Mouse (Mus musculus) liver, embryonic 14.5 days (tissue): ENCODE results near the gene Pcbp1.

Source experiments
- CTCF ChIP-seq: IDR thresholded peaks from 2 replicates; pipeline ENCODE4 v1.5.1; 2016; ENCODE audit warnings: antibody characterized with exemption, low read depth, control low read depth
- EP300 ChIP-seq: IDR thresholded peaks from 2 replicates; pipeline ENCODE4 v1.6.1; 2016; ENCODE audit warnings: antibody characterized with exemption, low read depth

DNA sequence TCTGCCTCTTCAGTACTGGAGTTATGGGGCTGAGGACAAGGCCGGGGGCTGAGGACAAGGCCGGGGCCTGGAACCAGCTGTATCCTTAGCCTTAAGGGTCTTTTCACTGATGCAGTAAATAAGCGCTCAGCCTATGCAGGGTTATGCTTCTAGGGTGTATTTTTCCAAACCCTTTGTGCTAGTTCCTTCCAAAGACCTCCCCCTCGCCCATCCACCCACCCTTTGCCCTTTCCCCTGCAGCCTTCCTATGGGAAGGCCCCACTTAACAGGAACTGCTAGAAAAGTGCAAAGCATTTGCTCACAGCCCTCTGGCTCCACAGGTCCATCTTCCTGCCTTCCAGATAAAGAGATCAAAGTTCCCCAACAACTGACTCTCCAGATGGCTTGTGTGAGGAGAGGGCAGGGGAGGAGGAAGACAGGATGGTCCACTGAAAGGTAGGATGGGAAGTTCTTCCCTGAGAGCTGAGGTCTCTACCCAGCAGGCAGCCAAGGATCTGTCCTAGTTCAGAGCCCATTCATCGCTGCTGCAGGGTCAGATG, 26.5 kb downstream of the Pcbp1 start:
- TF ChIP-seq CTCF, result no peak
- TF ChIP-seq EP300, result no peak
